Mouse (Mus musculus): Measurements from ENCODE around the gene Scrg1.
"Not testable (repeated sequence)": the region's sequence is repeated elsewhere in the genome, so short reads cannot be mapped to it uniquely, and the experiment has no call there.

Scrg1 gene

DNA sequence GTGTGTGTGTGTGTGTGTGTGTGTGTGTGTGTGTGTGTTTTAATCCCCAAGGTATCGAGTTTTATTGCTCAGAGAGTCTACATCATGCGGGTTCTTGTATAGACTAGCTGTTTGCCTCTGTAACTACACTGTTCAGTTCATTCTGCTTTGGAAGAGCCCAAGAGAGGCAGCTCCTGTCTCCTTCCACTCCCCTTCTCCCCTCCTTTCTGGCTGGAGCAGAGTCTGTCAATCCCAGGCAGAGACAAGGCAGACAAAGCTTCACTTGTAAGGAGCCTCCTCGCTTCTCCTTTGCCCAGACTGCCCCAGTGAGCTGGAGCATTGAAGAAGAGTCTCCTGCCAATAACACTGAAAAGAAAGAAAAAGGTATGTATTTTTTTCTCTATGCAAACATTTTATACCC is at the start of gene Scrg1:
Scrg1 (plus strand) TSS at position 159 of the 400 bp plus-strand sequence.
- DNase-seq (ENCODE audit: low spot score), result no peak

DNA sequence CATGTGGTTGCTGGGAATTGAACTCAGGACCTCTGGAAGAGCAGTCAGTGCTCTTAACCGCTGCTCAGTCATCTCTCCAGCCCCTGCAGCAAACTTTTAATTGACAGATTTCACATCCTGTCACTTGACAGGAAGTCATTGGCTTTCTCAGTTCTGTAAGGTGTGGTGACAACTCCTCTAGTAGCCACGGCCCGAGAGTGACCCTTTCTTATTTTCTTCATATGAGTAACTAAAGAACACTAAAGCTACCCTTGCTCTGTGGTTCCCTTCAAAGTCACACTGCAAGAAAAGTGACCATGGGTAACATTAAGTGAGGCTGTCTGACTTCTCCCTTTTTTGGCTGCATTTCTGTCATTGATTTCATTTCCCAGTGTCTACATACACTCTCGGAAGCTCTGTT is 49.4 kb upstream of the Scrg1 start:
- no peak for DNase-seq (ENCODE audit: low spot score)

- DNase-seq (ENCODE audit: low spot score), result no peak
Observed at GRCm38 (mm10) chr8:57409333-57409732, 46.4 kb upstream of the Scrg1 start.

GRCm38 (mm10) chr8:57409779-57410472 is 45.8 kb upstream of the Scrg1 start:
- no peak for DNase-seq (ENCODE audit: low spot score)

DNA sequence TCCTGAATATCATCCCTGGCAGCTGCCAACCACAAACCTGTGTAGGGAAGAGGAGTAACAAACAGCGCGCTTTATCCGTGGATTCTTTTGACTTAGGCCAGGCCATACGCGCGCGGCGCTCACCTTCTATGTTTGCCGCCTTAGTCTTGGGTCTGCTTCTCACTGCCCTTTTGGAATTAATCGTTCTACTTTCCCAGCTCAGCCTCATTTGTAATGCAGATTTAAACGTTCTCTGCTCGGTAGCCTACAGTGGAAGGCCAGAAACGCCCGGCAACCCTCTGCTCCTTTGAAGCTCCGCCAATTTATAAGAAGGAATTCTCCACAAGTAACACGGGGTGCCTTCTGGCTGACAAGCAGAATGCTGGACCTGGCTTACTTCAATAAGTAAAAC is 45.3 kb upstream of the Scrg1 start:
- DNase-seq (ENCODE audit: low spot score), result peak; percentile 32

- no peak for DNase-seq (ENCODE audit: low spot score)
Observed at GRCm38 (mm10) chr8:57411366-57411765, 44.4 kb upstream of the Scrg1 start.

GRCm38 (mm10) chr8:57416827-57417226 is 38.9 kb upstream of the Scrg1 start:
- DNase-seq (ENCODE audit: low spot score), result no peak

- DNase-seq (ENCODE audit: low spot score), result peak; percentile 73
Observed at GRCm38 (mm10) chr8:57426074-57426473, 29.6 kb upstream of the Scrg1 start.

- DNase-seq (ENCODE audit: low spot score), result no peak
Observed at GRCm38 (mm10) chr8:57427581-57428366, 27.9 kb upstream of the Scrg1 start.

DNA sequence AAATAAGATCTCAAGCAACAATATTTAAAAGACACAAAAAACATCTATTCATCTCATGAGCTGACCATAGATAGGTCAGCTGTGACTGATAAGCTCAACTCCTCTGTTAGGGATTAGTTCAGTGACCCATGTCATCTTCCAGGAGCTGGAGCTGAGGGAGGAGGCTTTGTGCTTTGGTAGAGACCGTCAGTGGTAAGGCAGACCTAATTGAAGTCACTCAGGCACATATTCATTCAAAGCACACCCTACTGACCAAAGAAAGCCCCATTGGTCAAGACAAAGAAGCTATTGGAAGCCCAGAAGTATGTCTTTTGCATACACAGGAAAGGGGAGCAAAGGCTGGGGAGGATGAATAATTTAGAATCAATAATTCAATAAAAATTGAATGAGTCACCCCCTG is 27.2 kb upstream of the Scrg1 start:
- DNase-seq (ENCODE audit: low spot score), result peak; percentile 36

DNA sequence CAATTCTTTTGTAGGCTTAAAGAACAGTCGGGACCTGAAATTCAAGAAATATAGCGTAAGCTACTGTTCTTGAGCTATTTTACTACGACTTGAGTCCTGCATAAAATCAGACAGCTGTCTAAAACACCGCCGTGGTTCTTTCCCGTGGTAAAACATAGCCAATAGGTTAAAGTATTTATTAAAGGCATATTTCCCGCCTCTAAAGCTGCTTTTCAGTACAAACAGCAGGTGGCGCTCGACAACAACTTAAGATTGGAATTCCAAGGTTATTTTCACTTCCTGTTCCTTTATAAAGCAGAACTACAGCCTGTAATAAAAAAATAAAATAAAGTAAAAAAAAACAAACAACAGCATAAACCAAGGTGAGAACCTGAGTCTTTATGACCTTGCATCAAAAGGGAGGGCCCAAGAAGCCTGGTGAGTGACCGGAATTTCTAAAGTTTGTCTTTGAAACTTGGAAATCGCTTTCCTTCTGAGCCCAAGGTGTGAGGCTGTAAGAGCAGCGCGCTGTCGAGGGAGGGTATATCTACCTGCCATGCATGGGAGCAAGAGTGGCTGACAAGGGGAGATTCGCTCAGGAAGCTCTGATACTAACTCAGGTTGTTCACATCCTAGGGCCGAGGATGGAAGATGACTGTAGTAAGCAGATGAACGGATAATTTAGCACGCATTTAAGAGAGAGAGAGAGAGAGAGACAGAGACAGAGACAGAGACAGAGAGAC is 26.4 kb upstream of the Scrg1 start:
- peak; percentile 90 for DNase-seq (ENCODE audit: low spot score)

DNA sequence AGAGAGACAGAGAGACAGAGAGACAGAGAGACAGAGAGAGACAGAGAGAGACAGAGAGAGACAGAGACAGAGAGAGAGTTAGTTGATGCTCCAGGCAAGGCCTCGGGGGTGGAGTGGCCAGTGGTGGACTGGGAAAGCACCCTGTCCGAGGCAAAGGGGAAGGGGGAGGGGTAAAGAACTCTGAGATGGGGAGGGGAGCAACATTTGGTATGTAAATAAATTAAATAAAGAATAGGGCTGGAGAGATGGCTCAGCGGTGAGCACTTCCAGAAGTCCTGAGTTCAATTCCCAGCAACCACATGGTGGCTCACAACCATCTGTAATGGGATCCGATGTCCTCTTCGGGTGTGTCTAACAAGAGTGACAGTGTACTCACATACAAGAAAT is 25.8 kb upstream of the Scrg1 start:
- not testable (repeated sequence) for DNase-seq (ENCODE audit: low spot score)

GRCm38 (mm10) chr8:57430901-57431300 is 24.8 kb upstream of the Scrg1 start:
- no peak for DNase-seq (ENCODE audit: low spot score)

DNA sequence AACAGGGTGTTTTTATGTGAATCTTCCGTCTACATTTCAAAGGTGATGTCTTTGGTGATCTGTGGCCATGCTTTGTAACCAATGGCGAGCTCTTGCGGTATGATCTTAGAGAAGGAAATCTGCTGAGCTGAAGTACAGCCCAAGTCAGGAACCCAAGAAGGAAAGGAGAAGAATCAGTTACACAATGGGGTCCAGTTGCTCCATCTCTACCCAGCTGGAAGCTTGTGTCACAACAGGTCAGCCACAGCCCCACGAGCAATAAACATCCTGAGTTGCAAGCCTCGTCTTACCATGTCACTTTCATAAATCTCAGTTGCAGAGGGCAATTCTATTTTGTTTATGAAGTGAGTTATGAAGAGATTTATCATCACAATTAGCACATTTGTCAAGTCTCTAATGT is 22.9 kb upstream of the Scrg1 start:
- no peak for DNase-seq (ENCODE audit: low spot score)

DNA sequence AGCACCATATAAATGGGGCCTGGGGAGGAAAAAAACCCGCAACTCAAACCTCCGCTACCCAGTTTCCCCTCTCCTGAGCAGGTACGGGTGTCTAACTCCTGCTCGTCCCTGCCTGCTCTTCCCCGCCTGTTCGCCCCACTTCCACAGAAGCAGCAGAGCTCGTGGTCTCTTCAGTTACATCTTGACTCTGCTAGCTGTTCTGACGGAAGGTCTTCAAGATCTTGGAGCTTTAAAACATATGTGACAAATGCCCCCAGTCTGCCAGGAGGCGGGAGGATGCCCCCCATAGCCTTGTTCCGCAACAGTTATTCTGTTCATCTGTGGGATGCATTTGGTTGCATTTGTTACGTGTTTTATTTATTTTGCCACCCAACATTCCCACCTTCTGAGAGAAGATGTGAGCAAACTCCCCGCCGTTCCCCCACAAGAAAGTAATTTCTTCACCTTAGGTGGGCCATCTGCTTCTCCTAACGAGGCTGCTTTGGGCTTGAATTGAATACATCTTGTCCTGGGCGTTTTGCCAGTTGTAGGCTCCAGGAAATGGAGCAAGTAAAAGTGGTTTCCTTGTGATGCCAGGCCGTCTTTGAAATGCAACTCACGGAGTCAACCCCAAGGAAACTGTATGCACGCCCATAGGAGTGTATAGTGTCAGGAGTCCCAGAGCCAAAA is 19.8 kb upstream of the Scrg1 start:
- no peak for DNase-seq (ENCODE audit: low spot score)

- no peak for DNase-seq (ENCODE audit: low spot score)
Observed at GRCm38 (mm10) chr8:57436437-57436796, 19.3 kb upstream of the Scrg1 start.

GRCm38 (mm10) chr8:57441131-57441530 is 14.6 kb upstream of the Scrg1 start:
- DNase-seq (ENCODE audit: low spot score), result no peak

DNA sequence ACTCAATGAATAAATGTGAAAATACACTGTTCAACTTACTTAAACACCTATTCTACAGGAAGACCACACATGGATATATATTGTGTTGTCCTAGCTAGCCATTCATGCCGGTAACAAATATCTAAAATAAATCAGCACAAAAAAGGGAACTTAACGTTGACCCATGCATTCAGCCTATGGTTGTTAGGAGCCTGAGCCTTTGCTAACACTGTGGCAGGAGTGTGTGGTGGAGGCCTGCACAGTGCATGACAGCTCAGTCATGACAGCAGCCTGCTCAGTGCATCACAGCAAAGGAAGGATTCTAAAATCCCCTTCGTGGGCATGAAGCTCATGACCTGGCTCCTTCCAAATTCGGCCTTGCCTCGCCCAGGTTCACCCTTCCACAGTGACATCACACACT is 14.2 kb upstream of the Scrg1 start:
- no peak for DNase-seq (ENCODE audit: low spot score)

DNA sequence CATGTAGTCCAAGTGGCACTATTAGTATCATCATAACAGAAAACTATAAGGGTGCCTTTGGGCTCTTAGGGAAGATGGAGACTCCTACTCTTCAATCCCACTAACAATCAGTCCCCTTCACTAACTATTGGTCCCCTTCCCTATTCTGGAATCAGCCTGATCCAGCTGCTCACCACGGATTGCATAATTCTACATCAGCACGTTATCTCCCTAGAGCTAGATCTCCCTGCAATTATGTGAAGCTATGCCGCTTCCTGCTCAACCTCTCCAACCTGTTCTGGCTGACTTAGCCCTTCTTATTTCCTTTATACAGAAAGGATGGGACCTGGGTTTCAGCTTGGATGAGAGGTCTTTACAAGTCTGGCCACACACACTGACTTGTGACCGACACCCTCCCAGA is 12.4 kb upstream of the Scrg1 start:
- DNase-seq (ENCODE audit: low spot score), result no peak

- not testable (repeated sequence) for DNase-seq (ENCODE audit: low spot score)
Observed at GRCm38 (mm10) chr8:57445901-57446300, 9.8 kb upstream of the Scrg1 start.

DNA sequence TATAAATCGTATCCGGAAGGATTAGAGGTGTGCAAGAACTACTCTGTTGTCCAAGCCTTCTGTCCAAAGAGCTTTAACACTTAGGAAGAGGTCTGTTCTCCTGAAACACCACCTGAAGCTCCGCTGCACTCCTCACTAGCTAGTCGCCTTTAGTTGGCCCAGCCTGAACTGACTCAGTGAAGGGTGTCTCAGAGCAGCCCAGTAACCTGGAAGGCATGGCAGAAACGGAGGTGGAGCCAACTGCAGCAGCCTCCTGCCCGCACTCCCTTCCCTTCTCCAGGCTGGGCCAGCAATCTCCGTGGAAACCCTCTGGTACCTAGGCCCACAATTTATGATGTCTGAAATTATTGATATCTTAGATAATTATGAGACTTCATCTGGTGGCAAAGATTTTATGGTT is 5.0 kb upstream of the Scrg1 start:
- DNase-seq (ENCODE audit: low spot score), result no peak

DNA sequence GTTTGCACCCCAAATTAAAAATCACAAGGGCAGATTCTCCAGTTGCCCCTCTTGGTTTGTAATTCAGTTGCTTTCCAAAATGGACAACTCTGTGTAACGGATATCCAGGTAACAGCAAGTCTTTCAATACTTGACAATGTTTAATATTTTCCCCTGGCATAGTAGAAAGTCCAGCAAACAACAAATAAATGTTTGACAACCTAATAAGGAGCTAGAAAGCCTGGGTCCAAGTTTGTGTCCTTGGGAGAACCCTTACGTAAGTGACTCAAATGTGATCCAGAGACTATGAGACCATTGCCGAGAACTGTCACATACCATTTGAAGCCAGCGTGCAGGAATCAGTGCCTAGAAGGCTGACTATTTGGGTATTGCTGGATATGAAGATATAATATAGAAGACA is 3.8 kb upstream of the Scrg1 start:
- DNase-seq (ENCODE audit: low spot score), result no peak

GRCm38 (mm10) chr8:57453361-57453760 is 2.4 kb upstream of the Scrg1 start:
- no peak for DNase-seq (ENCODE audit: low spot score)

Data from retina, embryonic 14.5 days (tissue).